Mouse (Mus musculus): ENCODE results near the gene Ptrh2. TPM values are rescaled to one million over a fixed set of nuclear protein-coding genes. Genes with fewer than 3 reads are reported as not detected.
A peak's percentile ranks its signal among the peaks of the same experiment; 100 is the strongest.
"Not testable (repeated sequence)": the region's sequence is repeated elsewhere in the genome, so short reads cannot be mapped to it uniquely, and the experiment has no call there.

Ptrh2 gene
- polyA plus RNA-seq, 1 experiment = 2.0 TPM

GRCm38 (mm10) chr11:86734993-86735392, 51.2 kb downstream of the Ptrh2 start:
- DNase-seq (ENCODE audit: low read depth in 1 of 2, low spot score in 2 of 2) = no peak
- no peak for TF ChIP-seq CTCF (IDR thresholded peaks at IDR 0.05; ENCODE audit: extremely low read depth, insufficient read depth, insufficient read length, insufficient replicate concordance)
- TF ChIP-seq POLR2A (IDR thresholded peaks at IDR 0.05; ENCODE audit: low read depth, low read length) = no peak
- Histone ChIP-seq H3K36me3 (ENCODE audit: control insufficient read depth, insufficient read depth, low read length) (peaks cover 21% of the 10 kb centered on the region), H3K4me3 (ENCODE audit: extremely low read depth, insufficient read depth, insufficient read length) (no peak overlapping the region), H3K27ac (ENCODE audit: insufficient read depth, low read length) (no peak overlapping the region), H3K27me3 (ENCODE audit: control insufficient read depth, insufficient read depth, low read length) (no peaks in the 10 kb centered on the region), H3K4me1 (ENCODE audit: control insufficient read depth, insufficient read depth, insufficient read length) (peaks cover 1% of the 10 kb centered on the region; the same call in 1 of the 2 replicates)
- WGBS = 60% methylated on average over 4 of the region's 4 CpGs

GRCm38 (mm10) chr11:86737301-86738000, 53.7 kb downstream of the Ptrh2 start:
- Histone ChIP-seq H3K27me3 (ENCODE audit: control insufficient read depth, insufficient read depth, low read length) (no peaks in the 10 kb centered on the region), H3K36me3 (ENCODE audit: control insufficient read depth, insufficient read depth, low read length) (peaks cover 7% of the 10 kb centered on the region), H3K27ac (ENCODE audit: insufficient read depth, low read length) (no peak overlapping the region), H3K4me3 (ENCODE audit: extremely low read depth, insufficient read depth, insufficient read length) (no peak overlapping the region), H3K4me1 (ENCODE audit: control insufficient read depth, insufficient read depth, insufficient read length) (peaks cover 7% of the 10 kb centered on the region)
- 71% methylated on average over 8 of the region's 8 CpGs for WGBS
- peak in 1 of 2 experiments; percentile 34 for DNase-seq (ENCODE audit: low read depth in 1 of 2, low spot score in 2 of 2)
- TF ChIP-seq POLR2A (IDR thresholded peaks at IDR 0.05; ENCODE audit: low read depth, low read length) (no peak), CTCF (IDR thresholded peaks at IDR 0.05; ENCODE audit: extremely low read depth, insufficient read depth, insufficient read length, insufficient replicate concordance) (no peak)

GRCm38 (mm10) chr11:86738308-86738707, 54.5 kb downstream of the Ptrh2 start:
- peaks cover 11% of the 10 kb centered on the region for H3K4me1 ChIP-seq (ENCODE audit: control insufficient read depth, insufficient read depth, insufficient read length)
- 90% methylated on average over 1 of the region's 1 CpGs for WGBS
- not testable (repeated sequence) for DNase-seq (ENCODE audit: low read depth in 1 of 2, low spot score in 2 of 2); H3K4me3 ChIP-seq (ENCODE audit: extremely low read depth, insufficient read depth, insufficient read length); H3K36me3 ChIP-seq (ENCODE audit: control insufficient read depth, insufficient read depth, low read length); H3K27me3 ChIP-seq (ENCODE audit: control insufficient read depth, insufficient read depth, low read length); H3K27ac ChIP-seq (ENCODE audit: insufficient read depth, low read length)

- WGBS = 16% methylated on average over 1 of the region's 1 CpGs
- TF ChIP-seq POLR2A (IDR thresholded peaks at IDR 0.05; ENCODE audit: low read depth, low read length) (no peak), CTCF (IDR thresholded peaks at IDR 0.05; ENCODE audit: extremely low read depth, insufficient read depth, insufficient read length, insufficient replicate concordance) (no peak)
- H3K4me3 ChIP-seq (ENCODE audit: extremely low read depth, insufficient read depth, insufficient read length) = no peak overlapping the region
- peaks cover 12% of the 10 kb centered on the region for H3K4me1 ChIP-seq (ENCODE audit: control insufficient read depth, insufficient read depth, insufficient read length)
- H3K27ac ChIP-seq (ENCODE audit: insufficient read depth, low read length) = no peak overlapping the region; the same call in 1 of the 2 replicates
- no peak for DNase-seq (ENCODE audit: low read depth in 1 of 2, low spot score in 2 of 2)
- peaks cover 6% of the 10 kb centered on the region for H3K36me3 ChIP-seq (ENCODE audit: control insufficient read depth, insufficient read depth, low read length)
- no peaks in the 10 kb centered on the region for H3K27me3 ChIP-seq (ENCODE audit: control insufficient read depth, insufficient read depth, low read length)
These were observed 55.2 kb downstream of the Ptrh2 start for GRCm38 (mm10) chr11:86738956-86739355.

DNA sequence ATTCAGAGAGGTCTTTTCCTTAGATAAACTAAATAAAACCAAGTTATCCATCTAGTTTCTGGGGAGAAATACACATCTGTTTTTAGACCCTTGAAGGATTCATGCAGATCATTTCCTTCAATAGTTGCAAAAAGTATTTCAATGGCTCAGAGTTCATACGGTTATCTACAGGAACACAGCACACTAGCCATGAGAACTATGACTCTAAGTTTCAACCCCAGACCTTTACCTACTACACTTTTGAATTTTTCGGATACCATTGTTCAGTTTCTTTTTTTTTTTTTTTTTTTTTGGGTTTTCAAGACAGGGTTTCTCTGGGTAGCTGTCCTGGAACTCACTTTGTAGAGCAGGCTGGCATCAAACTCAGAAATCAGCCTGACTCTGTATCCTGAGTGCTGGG, 55.7 kb downstream of the Ptrh2 start:
- no peak overlapping the region for H3K27ac ChIP-seq (ENCODE audit: insufficient read depth, low read length)

GRCm38 (mm10) chr11:86741505-86741904, 57.7 kb downstream of the Ptrh2 start:
- WGBS = 51% methylated on average over 5 of the region's 5 CpGs
- H3K4me1 ChIP-seq (ENCODE audit: control insufficient read depth, insufficient read depth, insufficient read length) = peaks cover 20% of the 10 kb centered on the region
- no peak overlapping the region for H3K27ac ChIP-seq (ENCODE audit: insufficient read depth, low read length)
- DNase-seq (ENCODE audit: low read depth in 1 of 2, low spot score in 2 of 2) = no peak
- peaks cover 2% of the 10 kb centered on the region; the same call in 1 of the 2 replicates for H3K36me3 ChIP-seq (ENCODE audit: control insufficient read depth, insufficient read depth, low read length)
- H3K27me3 ChIP-seq (ENCODE audit: control insufficient read depth, insufficient read depth, low read length) = no peaks in the 10 kb centered on the region
- no peak overlapping the region for H3K4me3 ChIP-seq (ENCODE audit: extremely low read depth, insufficient read depth, insufficient read length)
- TF ChIP-seq CTCF (IDR thresholded peaks at IDR 0.05; ENCODE audit: extremely low read depth, insufficient read depth, insufficient read length, insufficient replicate concordance) = no peak
- no peak for TF ChIP-seq POLR2A (IDR thresholded peaks at IDR 0.05; ENCODE audit: low read depth, low read length)

More for the DNA sequence above, 55.7 kb downstream of the Ptrh2 start:
- peaks cover 13% of the 10 kb centered on the region for H3K4me1 ChIP-seq (ENCODE audit: control insufficient read depth, insufficient read depth, insufficient read length)
- TF ChIP-seq CTCF (IDR thresholded peaks at IDR 0.05; ENCODE audit: extremely low read depth, insufficient read depth, insufficient read length, insufficient replicate concordance) (no peak), POLR2A (IDR thresholded peaks at IDR 0.05; ENCODE audit: low read depth, low read length) (no peak)
- H3K27me3 ChIP-seq (ENCODE audit: control insufficient read depth, insufficient read depth, low read length) = no peaks in the 10 kb centered on the region
- H3K4me3 ChIP-seq (ENCODE audit: extremely low read depth, insufficient read depth, insufficient read length) = no peak overlapping the region
- 68% methylated on average over 2 of the region's 2 CpGs for WGBS
- H3K36me3 ChIP-seq (ENCODE audit: control insufficient read depth, insufficient read depth, low read length) = peaks cover 6% of the 10 kb centered on the region
- no peak for DNase-seq (ENCODE audit: low read depth in 1 of 2, low spot score in 2 of 2)

Other genes starting within 250 kb of the Ptrh2 start
- gene Rnft1, start 199.3 kb upstream of the Ptrh2 start, polyA plus RNA-seq (2012; rRNA removed) = 2.9 and 3.1 TPM in 2 replicates
- gene Rps6kb1, start 139.2 kb upstream of the Ptrh2 start, polyA plus RNA-seq (2012; rRNA removed) = 5.4 and 5.9 TPM in 2 replicates
- 2.1 and 2.2 TPM in 2 replicates for gene Tubd1, start 139.0 kb upstream of the Ptrh2 start, polyA plus RNA-seq (2012; rRNA removed)
- 30.0 and 30.7 TPM in 2 replicates for gene Vmp1, start 149 bp upstream of the Ptrh2 start, polyA plus RNA-seq (2012; rRNA removed)
- 44.9 and 50.4 TPM in 2 replicates for gene Cltc, start 73.6 kb downstream of the Ptrh2 start, polyA plus RNA-seq (2012; rRNA removed)
- 2.1 and 2.4 TPM in 2 replicates for gene Dhx40, start 123.8 kb downstream of the Ptrh2 start, polyA plus RNA-seq (2012; rRNA removed)